ENCODE assay signal across 11 mouse cellular contexts in genomic region chr1:171619001-171619400, GRCm38 (mm10). TPM values are rescaled to one million over a fixed set of nuclear protein-coding genes. Genes with fewer than 3 reads are reported as not detected.
A peak's percentile ranks its signal among the peaks of the same experiment; 100 is the strongest.
DNase-seq lines count a peak whose midpoint lies in the region; ATAC-seq lines count a peak whose summit lies in the region.
"Had no signal": no experiment of that assay in that cellular context is flagged by ENCODE, and none has a peak within 500 bp of the region (broad histone marks: within the 10 kb centered on the region; RNA-seq: fewer than 3 reads in every experiment).

No protein-coding gene starts in this region.

- H3K9me3 ChIP-seq in liver, embryonic 11.5 days (ENCODE audit: control insufficient read depth, low read length), result no peaks in the 10 kb centered on the region
- H3K9me3 ChIP-seq in kidney, embryonic 16.5 days (ENCODE audit: low read length), result no peaks in the 10 kb centered on the region; the same call in 1 of the 2 replicates
- H3K9me3 ChIP-seq: intestine, embryonic 15.5 days; neural tube, embryonic 12.5 days had no signal

- H3K9ac ChIP-seq in liver, embryonic 11.5 days (ENCODE audit: low read depth, low read length), result no peak overlapping the region
- no peak overlapping the region for H3K9ac ChIP-seq in kidney, embryonic 16.5 days (replicated peaks; ENCODE audit: low read length)
- H3K9ac ChIP-seq: intestine, embryonic 15.5 days; neural tube, embryonic 12.5 days had no signal

- no peak overlapping the region for H3K4me2 ChIP-seq in liver, embryonic 11.5 days
- H3K4me2 ChIP-seq in kidney, embryonic 16.5 days (replicated peaks; ENCODE audit: low read depth, low read length), result no peak overlapping the region
- H3K4me2 ChIP-seq: intestine, embryonic 15.5 days; neural tube, embryonic 12.5 days had no signal

- 61% methylated on average over 8 of the region's 8 CpGs for WGBS in liver, embryonic 11.5 days
- WGBS in kidney, embryonic 16.5 days, result 86% methylated on average over 8 of the region's 8 CpGs

- no peak overlapping the region for H3K27ac ChIP-seq in liver, embryonic 11.5 days (ENCODE audit: low read depth, low read length)
- H3K27ac ChIP-seq in kidney, embryonic 16.5 days (ENCODE audit: low read length), result no peak overlapping the region
- H3K27ac ChIP-seq: intestine, embryonic 15.5 days; neural tube, embryonic 12.5 days had no signal

- DNase-seq in liver, result peak; percentile 20
- DNase-seq in liver, embryonic 11.5 days (ENCODE audit: low spot score), result no peak
- peak; percentile 68 for DNase-seq in lung, postnatal 25 days (ENCODE audit: low spot score)
- peak; percentile 85 to 86 for DNase-seq in spleen, postnatal 36 days (ENCODE audit: low spot score in 2 of 2)
- DNase-seq in retina, embryonic 14.5 days (ENCODE audit: low spot score), result no peak
- no peak for DNase-seq in cerebellum, postnatal 10 days

- no peaks in the 10 kb centered on the region for H3K27me3 ChIP-seq in liver, embryonic 11.5 days (replicated peaks; ENCODE audit: control insufficient read depth, insufficient read depth, low read length)
- no peaks in the 10 kb centered on the region for H3K27me3 ChIP-seq in kidney, embryonic 16.5 days (ENCODE audit: insufficient read depth, low read length)
- H3K27me3 ChIP-seq: intestine, embryonic 15.5 days; neural tube, embryonic 12.5 days had no signal

- H3K4me3 ChIP-seq in liver, embryonic 11.5 days (ENCODE audit: low read depth, low read length), result no peak overlapping the region
- H3K4me3 ChIP-seq in kidney, embryonic 16.5 days (ENCODE audit: low read length), result no peak overlapping the region
- H3K4me3 ChIP-seq: intestine, embryonic 15.5 days; neural tube, embryonic 12.5 days had no signal

- ATAC-seq in liver, embryonic 11.5 days (replicated peaks; ENCODE audit: low FRiP score), result no peak
- ATAC-seq in common myeloid progenitor, adult 5-6 weeks (replicated peaks; ENCODE audit: low read depth, poor library complexity, severe bottlenecking), result peak; percentile 91
- no peak for ATAC-seq in kidney, embryonic 16.5 days (ENCODE audit: low FRiP score, low TSS enrichment)
- ATAC-seq: intestine, embryonic 15.5 days had no signal

- H3K36me3 ChIP-seq in liver, embryonic 11.5 days (ENCODE audit: control insufficient read depth, insufficient read depth, low read length), result no peaks in the 10 kb centered on the region
- H3K36me3 ChIP-seq in kidney, embryonic 16.5 days (ENCODE audit: insufficient read depth, low read length), result no peaks in the 10 kb centered on the region
- H3K36me3 ChIP-seq: intestine, embryonic 15.5 days; neural tube, embryonic 12.5 days had no signal

- no peaks in the 10 kb centered on the region for H3K4me1 ChIP-seq in liver, embryonic 11.5 days (replicated peaks; ENCODE audit: control insufficient read depth, insufficient read depth, low read length)
- no peaks in the 10 kb centered on the region for H3K4me1 ChIP-seq in kidney, embryonic 16.5 days (ENCODE audit: insufficient read depth, low read length)
- H3K4me1 ChIP-seq: intestine, embryonic 15.5 days; neural tube, embryonic 12.5 days had no signal

RNA-seq across cellular contexts. Expression of gene Ly9, which starts 11.8 kb away (rescaled TPM):
- polyA plus RNA-seq in liver, embryonic 11.5 days (2014; fragmentation: Nextera tagmentation; extraction: Ambion mirVana), result 0.12 and 0.30 TPM in 2 replicates
- total RNA-seq in common myeloid progenitor, adult 5-6 weeks (2017), result 20.2 and 27.0 TPM in 2 replicates
- polyA plus RNA-seq in kidney, embryonic 16.5 days (2015; fragmentation: Nextera tagmentation; extraction: Ambion mirVana), result 0.35 and 0.44 TPM in 2 replicates
- polyA plus RNA-seq: limb, embryonic 11.5 days; neural tube, embryonic 12.5 days had no signal

RNA-seq across cellular contexts. Expression of gene Slamf7, which starts 33.8 kb away (rescaled TPM):
- not detected in 2 replicates for polyA plus RNA-seq in liver, embryonic 11.5 days (2014; fragmentation: Nextera tagmentation; extraction: Ambion mirVana)
- 0.27 and 1.0 TPM in 2 replicates for total RNA-seq in common myeloid progenitor, adult 5-6 weeks (2017)
- not detected in 2 replicates for polyA plus RNA-seq in kidney, embryonic 16.5 days (2015; fragmentation: Nextera tagmentation; extraction: Ambion mirVana)
- polyA plus RNA-seq: limb, embryonic 11.5 days; neural tube, embryonic 12.5 days had no signal

Comparison
In these comparisons a context has a peak if more than half of its experiments do, and no peak if none do; other contexts are left out.
1. DNase-seq: peak in liver (single experiment), lung, postnatal 25 days (single experiment) and spleen, postnatal 36 days (2 of 2); none in liver, embryonic 11.5 days (single experiment), retina, embryonic 14.5 days (single experiment) and cerebellum, postnatal 10 days (0 of 2).